Mouse (Mus musculus) neural tube, embryonic 15.5 days (tissue): ENCODE results near the gene Myo10. TPM values are rescaled to one million over a fixed set of nuclear protein-coding genes. Genes with fewer than 3 reads are reported as not detected.

Source experiments
- ATAC-seq: fragments of 200-750 bp; cut with Nextera tagmentation; 2 replicates; pipeline ENCODE4 v1.8.0; 2017; ENCODE audit warnings: mild to moderate bottlenecking, moderate TSS enrichment, moderate library complexity; ENCODE audit not compliant: low FRiP score
- H3K27ac ChIP-seq: fragments of 300-500 bp; sonication (generic); replicated peaks from 2 replicates; pipeline ENCODE4 v1.5.1; 2015; ENCODE audit warnings: mild to moderate bottlenecking, inconsistent platforms
- H3K27me3 ChIP-seq: fragments of 300-500 bp; sonication (generic); replicated peaks from 2 replicates; pipeline ENCODE4 v1.6.1; 2015; ENCODE audit warnings: inconsistent platforms
- H3K36me3 ChIP-seq: fragments of 300-500 bp; sonication (generic); 2 replicates; pipeline ENCODE4 v1.6.1; 2015; ENCODE audit warnings: inconsistent platforms
- H3K4me1 ChIP-seq: fragments of 300-500 bp; sonication (generic); 2 replicates; pipeline ENCODE4 v1.6.1; 2015; ENCODE audit warnings: inconsistent platforms
- H3K4me2 ChIP-seq: fragments of 300-500 bp; sonication (generic); 2 replicates; pipeline ENCODE4 v1.6.1; 2015; ENCODE audit warnings: inconsistent platforms, mild to moderate bottlenecking, moderate library complexity
- H3K4me3 ChIP-seq: fragments of 300-500 bp; sonication (generic); replicated peaks from 2 replicates; pipeline ENCODE4 v1.5.1; 2015; ENCODE audit warnings: mild to moderate bottlenecking, inconsistent platforms
- H3K9ac ChIP-seq: fragments of 300-500 bp; sonication (generic); replicated peaks from 2 replicates; pipeline ENCODE4 v1.6.1; 2015; ENCODE audit warnings: mild to moderate bottlenecking, inconsistent platforms
- H3K9me3 ChIP-seq: fragments of 300-500 bp; sonication (generic); replicated peaks from 2 replicates; pipeline ENCODE4 v1.6.1; 2016; ENCODE audit warnings: inconsistent platforms
- WGBS: fragments of 180-500 bp; shearing (Covaris S2); methylation state at CpG from one replicate; pipeline ENCODE4 v1.1.7; 2015; ENCODE audit warnings: mixed read lengths; 5-methylcytosine and 5-hydroxymethylcytosine counted together
- polyA plus RNA-seq: library from polyadenylated mRNA; unstranded; fragments of >200 nt; fragmentation: Nextera tagmentation; extraction: Ambion mirVana; gene quantifications from 2 replicates; pipeline ENCODE4 v1.2.1, GENCODE M21; 2015

The Myo10 gene
- polyA plus RNA-seq, 1 experiment from 2014 or later, result 19.5 TPM

DNA sequence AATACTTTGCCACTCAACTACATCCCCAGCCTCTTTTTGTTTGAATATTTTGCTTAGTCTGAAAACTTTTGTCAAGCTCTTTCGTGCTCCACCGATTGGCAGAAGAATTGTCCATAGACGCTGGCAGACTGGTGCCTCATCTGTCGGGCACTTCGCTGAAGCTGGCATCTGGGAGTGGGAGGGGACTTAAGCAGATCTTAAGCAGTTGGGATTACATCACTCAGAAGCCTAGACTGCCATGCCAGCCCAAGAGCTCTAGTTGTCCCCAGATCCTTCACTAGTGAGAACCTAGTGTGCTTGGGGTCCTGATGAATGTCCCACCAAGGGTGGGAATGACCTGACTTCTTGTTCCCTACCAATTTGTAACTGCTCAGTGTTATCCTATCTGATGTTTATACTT, 138.0 kb downstream of the Myo10 start:
- Histone ChIP-seq H3K36me3 (no peaks in the 10 kb centered on the region), H3K9me3 (no peaks in the 10 kb centered on the region), H3K27me3 (no peaks in the 10 kb centered on the region), H3K4me2 (no peak overlapping the region), H3K4me3 (no peak overlapping the region), H3K9ac (no peak overlapping the region), H3K4me1 (peaks cover 59% of the 10 kb centered on the region), H3K27ac (0 out of 2 replicates have a peak overlapping the region, but pooled peaks have one; percentile 18)
- WGBS, result 44% methylated on average over 5 of the region's 5 CpGs
- ATAC-seq, result no peak

DNA sequence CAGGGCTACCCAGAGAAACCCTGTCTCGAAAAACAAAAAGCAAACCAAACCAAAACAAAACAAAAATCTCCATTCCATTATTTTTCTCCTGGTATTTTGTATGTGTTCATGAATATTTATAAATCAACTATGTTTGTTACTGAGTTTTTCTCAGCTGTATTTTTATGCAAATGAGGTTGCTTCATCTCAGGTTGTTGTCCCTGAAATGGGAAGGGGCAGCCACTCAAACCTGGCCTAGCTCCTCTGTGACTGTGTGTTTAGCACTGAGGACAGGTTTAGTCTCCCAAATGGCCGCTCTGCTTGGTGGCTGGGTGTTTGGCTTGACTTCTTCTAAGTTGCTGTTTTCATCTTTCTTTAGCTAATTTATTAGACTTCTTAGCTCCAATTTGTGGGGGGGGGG, 138.7 kb downstream of the Myo10 start:
- peaks cover 57% of the 10 kb centered on the region for H3K4me1 ChIP-seq
- H3K27me3 ChIP-seq, result no peaks in the 10 kb centered on the region
- WGBS, result 45% methylated on average over 2 of the region's 2 CpGs

DNA sequence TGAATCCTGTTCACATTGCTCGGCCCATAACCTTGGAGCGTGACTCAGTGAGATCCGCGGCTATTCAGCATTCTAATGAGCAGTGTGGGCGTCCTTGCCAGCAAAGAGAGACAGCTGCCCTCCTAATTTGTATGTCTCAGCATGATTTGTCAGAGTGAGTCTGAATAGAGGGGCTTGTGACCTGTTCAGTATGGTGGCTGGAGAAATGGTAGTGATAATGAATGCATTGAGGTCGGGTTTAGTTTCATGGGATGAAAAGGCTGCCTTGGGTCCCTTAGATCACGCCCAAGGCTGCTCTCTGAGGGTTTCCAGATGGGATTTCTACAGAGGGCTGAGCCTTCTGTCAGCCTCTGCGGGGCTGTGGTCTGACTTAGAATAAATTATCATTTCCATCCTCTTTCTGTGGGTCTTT, 139.5 kb downstream of the Myo10 start:
- Histone ChIP-seq H3K9ac (no peak overlapping the region), H3K9me3 (no peaks in the 10 kb centered on the region), H3K36me3 (no peaks in the 10 kb centered on the region), H3K27me3 (no peaks in the 10 kb centered on the region), H3K4me2 (peak overlapping the region; percentile 38), H3K4me1 (peaks cover 54% of the 10 kb centered on the region), H3K27ac (peak overlapping the region; percentile 72), H3K4me3 (no peak overlapping the region)
- peak; percentile 74 for ATAC-seq
- WGBS, result 13% methylated on average over 8 of the region's 8 CpGs

More for the DNA sequence above, 138.7 kb downstream of the Myo10 start:
- no peaks in the 10 kb centered on the region for H3K36me3 ChIP-seq
- H3K4me2 ChIP-seq, result peak overlapping the region; percentile 38
- no peak overlapping the region for H3K9ac ChIP-seq
- no peak for ATAC-seq
- no peaks in the 10 kb centered on the region for H3K9me3 ChIP-seq
- H3K27ac ChIP-seq, result peak overlapping the region; percentile 72; the same call in 1 of the 2 replicates
- no peak overlapping the region for H3K4me3 ChIP-seq

DNA sequence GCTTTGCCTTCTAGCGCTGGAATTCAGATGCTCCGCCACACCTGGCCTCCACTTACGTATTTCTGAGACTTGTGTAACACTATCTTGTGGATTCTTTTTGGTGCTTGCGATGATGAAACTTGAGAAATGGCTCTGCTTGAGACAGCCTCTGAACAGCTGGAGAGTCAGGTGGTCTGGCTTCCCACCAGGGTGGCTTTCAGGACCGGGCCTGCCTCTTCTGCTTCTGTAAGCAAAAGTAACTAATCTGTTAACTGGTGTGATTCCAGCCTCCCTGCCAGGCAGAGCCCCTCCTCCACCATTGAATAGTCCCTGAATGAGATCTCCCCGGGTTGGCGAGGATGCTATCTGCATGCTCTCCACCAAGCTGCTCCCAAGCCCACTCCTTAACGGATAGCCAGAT, 140.0 kb downstream of the Myo10 start:
- H3K27me3 ChIP-seq, result no peaks in the 10 kb centered on the region
- no peak overlapping the region for H3K9ac ChIP-seq
- peak overlapping the region; percentile 72 for H3K27ac ChIP-seq
- 21% methylated on average over 8 of the region's 8 CpGs for WGBS
- no peak overlapping the region for H3K4me3 ChIP-seq
- H3K36me3 ChIP-seq, result no peaks in the 10 kb centered on the region
- peak; percentile 60 for ATAC-seq
- no peaks in the 10 kb centered on the region for H3K9me3 ChIP-seq
- peak overlapping the region; percentile 38 for H3K4me2 ChIP-seq
- H3K4me1 ChIP-seq, result peaks cover 55% of the 10 kb centered on the region

DNA sequence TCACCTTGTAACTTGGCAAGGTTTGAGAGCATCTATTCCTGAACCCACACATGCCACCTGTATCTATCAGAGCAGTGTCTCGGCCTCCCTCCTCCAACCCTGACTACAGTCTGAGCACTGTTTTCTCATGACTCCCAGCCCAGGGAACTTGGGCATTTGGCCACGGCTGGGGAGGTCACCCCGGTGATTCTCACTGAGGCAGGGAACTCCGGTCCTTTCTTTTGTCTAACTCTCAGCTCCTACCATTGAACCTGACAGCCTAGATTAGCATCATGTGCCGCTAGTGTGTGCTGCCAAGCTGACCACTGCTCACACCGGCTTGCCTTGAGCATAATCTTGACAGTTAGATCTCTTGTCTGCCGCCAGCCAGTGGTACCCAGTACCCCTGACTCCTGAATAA, 140.8 kb downstream of the Myo10 start:
- Histone ChIP-seq H3K27ac (peak overlapping the region; percentile 72), H3K27me3 (no peaks in the 10 kb centered on the region), H3K4me1 (peaks cover 56% of the 10 kb centered on the region), H3K4me2 (peak overlapping the region; percentile 38), H3K36me3 (no peaks in the 10 kb centered on the region), H3K4me3 (no peak overlapping the region), H3K9ac (no peak overlapping the region), H3K9me3 (no peaks in the 10 kb centered on the region)
- ATAC-seq, result peak; percentile 30; the same call in 1 of the 2 replicates
- 25% methylated on average over 7 of the region's 7 CpGs for WGBS

DNA sequence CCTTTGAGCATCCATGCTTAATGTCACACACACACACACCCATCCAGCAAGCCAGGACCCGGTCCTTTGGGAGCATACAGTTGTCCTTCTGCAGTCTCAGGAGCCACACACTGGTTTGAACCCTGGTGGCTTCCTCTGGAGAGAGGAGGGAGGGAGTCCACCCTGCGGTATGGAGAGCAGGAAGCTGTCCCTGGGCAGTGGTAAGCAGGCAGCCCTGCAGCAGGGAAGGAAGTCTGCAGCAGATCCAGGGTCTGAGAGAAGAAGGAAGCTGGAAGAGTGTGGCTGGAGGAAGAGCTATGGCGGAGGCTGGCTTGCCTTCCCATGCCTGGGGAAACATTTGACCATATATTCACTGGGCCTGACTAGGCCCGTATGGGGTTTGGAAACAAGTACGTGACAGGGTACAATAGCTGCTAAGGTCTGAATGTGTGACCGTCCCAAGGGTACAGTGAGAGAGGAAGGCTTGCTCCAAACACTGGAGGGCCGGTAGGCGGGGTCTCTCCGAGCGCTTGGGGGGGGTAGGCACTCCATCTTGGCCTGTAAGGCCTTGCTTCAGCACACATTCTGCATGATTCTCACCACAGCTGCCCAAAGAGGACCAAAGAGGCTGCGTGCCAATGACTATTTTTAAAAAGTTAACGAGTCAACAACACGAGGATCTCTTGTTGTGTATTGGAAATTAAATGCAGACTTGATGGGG, 142.5 kb downstream of the Myo10 start:
- no peaks in the 10 kb centered on the region for H3K27me3 ChIP-seq
- peaks cover 57% of the 10 kb centered on the region for H3K4me1 ChIP-seq
- no peaks in the 10 kb centered on the region for H3K9me3 ChIP-seq
- H3K27ac ChIP-seq, result peak overlapping the region; percentile 18; the same call in 1 of the 2 replicates
- no peak overlapping the region for H3K9ac ChIP-seq
- H3K4me2 ChIP-seq, result no peak overlapping the region
- WGBS, result 54% methylated on average over 13 of the region's 13 CpGs
- no peak for ATAC-seq
- no peaks in the 10 kb centered on the region for H3K36me3 ChIP-seq
- H3K4me3 ChIP-seq, result no peak overlapping the region

DNA sequence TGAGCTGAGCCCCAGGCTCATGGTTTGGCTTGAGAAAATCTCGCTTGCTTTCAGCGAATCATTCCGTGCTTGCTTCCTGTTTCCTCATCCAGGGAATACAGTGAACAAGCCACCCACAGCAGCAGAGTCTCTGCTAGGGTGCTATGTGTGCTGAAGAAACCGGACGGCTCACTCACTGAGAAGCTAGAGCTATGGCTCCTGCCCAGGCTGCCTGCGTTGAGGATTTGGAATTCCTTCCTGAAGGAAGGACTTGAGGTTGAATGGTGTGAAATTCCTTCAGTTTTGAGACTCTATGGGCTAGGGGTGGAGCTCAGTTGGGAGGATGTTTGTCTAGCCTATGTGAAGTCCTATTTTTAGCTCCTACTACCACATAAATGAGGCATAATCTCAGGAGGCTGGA, 145.5 kb downstream of the Myo10 start:
- 62% methylated on average over 6 of the region's 6 CpGs for WGBS
- Histone ChIP-seq H3K9me3 (no peaks in the 10 kb centered on the region), H3K4me1 (peaks cover 44% of the 10 kb centered on the region), H3K4me3 (no peak overlapping the region), H3K27ac (peak overlapping the region; percentile 30; the same call in 1 of the 2 replicates), H3K27me3 (no peaks in the 10 kb centered on the region), H3K4me2 (no peak overlapping the region), H3K9ac (no peak overlapping the region), H3K36me3 (no peaks in the 10 kb centered on the region)
- no peak for ATAC-seq

DNA sequence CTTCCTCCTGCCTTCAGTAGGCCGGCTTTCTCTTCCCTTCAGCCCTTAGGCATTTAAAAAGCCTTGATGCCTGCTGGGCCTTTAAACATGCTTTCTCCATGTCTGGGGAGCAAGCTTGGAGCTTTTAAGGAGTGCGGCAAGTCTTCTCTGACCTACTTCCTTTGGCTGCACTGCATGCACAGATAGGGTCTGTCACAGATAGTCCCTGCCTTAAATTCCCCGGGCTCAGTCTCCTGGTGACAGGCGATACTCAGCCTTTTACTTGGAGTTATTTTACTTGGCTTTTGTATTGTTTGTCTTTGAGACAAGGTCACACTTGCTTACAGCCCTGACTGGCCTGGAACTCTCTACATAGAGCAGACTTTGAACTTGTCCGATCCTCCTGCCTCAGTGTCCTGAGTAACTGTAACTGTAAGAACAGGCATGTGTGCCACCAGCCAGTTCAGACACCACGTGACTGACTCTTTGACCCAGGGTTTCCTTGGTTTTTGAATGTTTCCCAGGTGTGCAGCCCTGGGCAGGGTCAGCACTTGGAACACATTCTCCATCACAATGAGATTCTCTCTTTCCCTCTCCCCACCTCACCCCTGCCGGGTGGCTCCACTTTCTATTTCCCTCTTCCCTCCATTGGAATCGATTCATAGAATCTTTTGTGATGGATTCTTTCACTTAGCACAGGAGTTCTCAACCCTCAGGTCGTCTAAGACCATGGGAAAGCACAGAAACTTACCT, 147.4 kb downstream of the Myo10 start:
- Histone ChIP-seq H3K4me3 (no peak overlapping the region), H3K9ac (no peak overlapping the region), H3K4me1 (peaks cover 46% of the 10 kb centered on the region), H3K9me3 (no peaks in the 10 kb centered on the region), H3K27ac (peak overlapping the region; percentile 48; the same call in 1 of the 2 replicates), H3K4me2 (no peak overlapping the region), H3K27me3 (no peaks in the 10 kb centered on the region), H3K36me3 (no peaks in the 10 kb centered on the region)
- 50% methylated on average over 9 of the region's 9 CpGs for whole genome bisulfite sequencing
- no peak for ATAC-seq

DNA sequence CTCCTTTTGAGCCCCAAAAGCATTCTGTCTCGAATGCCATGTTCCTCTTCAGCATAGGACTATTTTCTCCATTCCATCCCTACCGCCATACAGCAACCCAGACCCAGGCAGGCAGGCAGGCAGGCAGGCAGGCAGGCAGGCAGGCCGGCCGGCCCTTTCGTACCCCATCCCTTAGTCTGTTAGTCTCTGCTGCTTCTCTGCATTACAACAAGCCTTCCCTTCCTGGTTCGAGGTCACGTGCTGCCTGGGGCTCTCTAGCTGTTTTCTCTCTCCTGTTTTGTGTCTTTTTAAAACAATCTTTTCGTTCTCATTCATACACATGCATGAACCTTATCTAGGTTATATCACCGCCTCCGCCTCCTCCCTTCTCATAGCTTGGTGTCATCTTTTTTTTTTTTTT, 149.5 kb downstream of the Myo10 start:
- no peak for ATAC-seq

DNA sequence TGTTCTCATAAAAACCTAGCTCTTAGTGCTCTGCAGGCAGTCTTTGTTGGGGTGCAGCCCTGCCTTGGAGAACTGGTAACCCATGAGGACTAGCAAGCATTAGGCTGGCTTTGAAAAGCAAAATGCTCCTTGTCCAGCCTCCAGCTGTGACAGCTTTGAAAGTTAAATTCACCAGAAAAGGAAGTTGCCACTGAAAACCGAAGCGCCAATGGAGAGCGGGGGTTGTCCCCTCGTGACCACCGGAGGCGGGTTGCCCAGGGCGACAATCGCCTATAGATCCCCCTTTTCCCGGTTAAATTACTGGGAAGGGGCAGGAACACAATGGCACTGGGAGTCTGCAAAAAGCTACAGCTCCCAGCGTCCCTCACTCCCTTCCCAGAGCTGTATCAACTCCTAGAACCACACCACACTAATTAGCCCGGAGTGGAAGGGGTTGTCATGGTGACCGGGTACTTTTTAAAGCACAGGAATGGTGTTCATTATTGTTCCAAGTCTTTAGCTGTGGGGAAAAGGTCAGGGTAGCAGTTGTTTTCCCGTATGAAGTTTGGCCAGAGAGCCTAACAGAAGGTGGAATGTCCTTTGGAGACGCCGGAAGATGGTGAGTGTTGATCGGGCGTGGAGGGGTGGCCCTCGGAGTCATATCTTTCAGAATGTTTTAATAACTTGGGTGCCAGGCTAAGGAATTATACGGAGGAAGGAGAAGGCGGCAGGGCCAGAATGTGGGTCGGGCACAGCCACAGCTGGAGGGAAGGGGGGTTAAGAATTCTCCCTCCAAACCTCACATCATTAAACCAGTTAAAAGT, 151.6 kb downstream of the Myo10 start:
- no peaks in the 10 kb centered on the region for H3K9me3 ChIP-seq
- WGBS, result 3% methylated on average over 21 of the region's 21 CpGs
- ATAC-seq, result peak; percentile 84
- H3K9ac ChIP-seq, result 0 out of 2 replicates have a peak overlapping the region, but pooled peaks have one; percentile 23
- H3K4me3 ChIP-seq, result peak overlapping the region; percentile 37
- H3K27ac ChIP-seq, result peak overlapping the region; percentile 77
- H3K36me3 ChIP-seq, result no peaks in the 10 kb centered on the region
- peaks cover 46% of the 10 kb centered on the region for H3K4me1 ChIP-seq
- H3K4me2 ChIP-seq, result peak overlapping the region; percentile 60
- H3K27me3 ChIP-seq, result no peaks in the 10 kb centered on the region

More for the DNA sequence above, 149.5 kb downstream of the Myo10 start:
- no peak overlapping the region for H3K27ac ChIP-seq
- H3K4me2 ChIP-seq, result no peak overlapping the region
- H3K36me3 ChIP-seq, result no peaks in the 10 kb centered on the region
- H3K27me3 ChIP-seq, result no peaks in the 10 kb centered on the region
- WGBS, result 88% methylated on average over 10 of the region's 10 CpGs
- H3K9me3 ChIP-seq, result no peaks in the 10 kb centered on the region
- H3K4me3 ChIP-seq, result no peak overlapping the region
- peaks cover 58% of the 10 kb centered on the region for H3K4me1 ChIP-seq
- H3K9ac ChIP-seq, result no peak overlapping the region

DNA sequence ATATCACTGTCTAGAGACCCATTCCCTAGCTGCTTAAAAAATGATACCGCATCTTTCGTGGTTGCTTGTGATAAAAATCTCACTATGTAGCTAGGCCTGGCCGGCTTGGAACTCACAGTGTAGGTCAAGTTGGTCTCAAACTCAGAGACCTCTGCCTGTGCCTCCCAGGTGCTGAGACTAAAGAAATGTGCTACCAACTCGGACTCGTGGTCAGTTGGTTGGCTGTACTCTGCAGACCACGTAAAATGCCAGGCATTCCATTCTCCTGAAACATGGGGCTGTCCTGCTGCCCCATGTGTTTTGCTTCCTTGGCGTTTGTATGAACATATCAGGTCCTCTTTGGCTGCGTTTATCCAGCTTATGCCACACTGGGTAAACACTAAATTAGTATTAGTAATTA, 156.6 kb downstream of the Myo10 start:
- Histone ChIP-seq H3K36me3 (peaks cover 8% of the 10 kb centered on the region; the same call in 1 of the 2 replicates), H3K27me3 (no peaks in the 10 kb centered on the region), H3K9me3 (no peaks in the 10 kb centered on the region), H3K27ac (no peak overlapping the region), H3K4me1 (peaks cover 31% of the 10 kb centered on the region), H3K9ac (no peak overlapping the region), H3K4me2 (no peak overlapping the region), H3K4me3 (no peak overlapping the region)
- no peak for ATAC-seq
- 70% methylated on average over 8 of the region's 8 CpGs for WGBS
